Mouse (Mus musculus): ENCODE measurements around the gene Rfc1. TPM values are rescaled to one million over a fixed set of nuclear protein-coding genes. Genes with fewer than 3 reads are reported as not detected.

The Rfc1 gene
- total and polyA plus RNA-seq, 3 experiments = 50.2 to 2,723 (median 51.5) TPM

- H3K4me3 ChIP-seq (ENCODE audit: control insufficient read depth in 1 of 2, insufficient read depth in 1 of 2, low read depth in 2 of 2, low read length in 2 of 2) = no peak overlapping the region
- H3K36me3 ChIP-seq (ENCODE audit: control insufficient read depth in 1 of 2, insufficient read depth in 2 of 2, low read length in 2 of 2) = no peaks in the 10 kb centered on the region
- TF ChIP-seq TBP (IDR thresholded peaks at IDR 0.05; ENCODE audit: low read depth, low read length) = no peak
- TF ChIP-seq MEF2A (IDR thresholded peaks at IDR 0.05; ENCODE audit: extremely low read depth, insufficient replicate concordance, low read depth, low read length, poor library complexity, severe bottlenecking) = no peak
- no peak for TF ChIP-seq TCF12 (IDR thresholded peaks at IDR 0.05; ENCODE audit: low read depth, low read length)
- TF ChIP-seq MYB (IDR thresholded peaks at IDR 0.05; ENCODE audit: low read depth, low read length) = no peak
- no peak for TF ChIP-seq MXI1 (IDR thresholded peaks at IDR 0.05; ENCODE audit: low read depth, low read length)
- H3K27me3 ChIP-seq (ENCODE audit: control insufficient read depth in 1 of 2, insufficient read depth in 2 of 2, low read length in 2 of 2) = no peaks in the 10 kb centered on the region
- no peak overlapping the region for H3K9ac ChIP-seq (ENCODE audit: control insufficient read depth, low read depth, low read length, poor library complexity, severe bottlenecking)
- DNase-seq (ENCODE audit: low read depth, low spot score) = peak; percentile 22
- no peaks in the 10 kb centered on the region for H3K4me1 ChIP-seq (ENCODE audit: control insufficient read depth in 1 of 2, insufficient read depth in 2 of 2, low read length in 2 of 2)
- H3K9me3 ChIP-seq (replicated peaks; ENCODE audit: insufficient read depth, low read length) = no peaks in the 10 kb centered on the region
- H3K79me2 ChIP-seq (ENCODE audit: control insufficient read depth, insufficient read depth, low read length, poor library complexity) = no peaks in the 10 kb centered on the region
- no peak overlapping the region for H3K27ac ChIP-seq (ENCODE audit: control insufficient read depth, low read depth, low read length)
Observed at GRCm38 (mm10) chr5:65247296-65247695, 88.2 kb downstream of the Rfc1 start.

- Histone ChIP-seq H3K4me1 (ENCODE audit: control insufficient read depth in 1 of 2, insufficient read depth in 2 of 2, low read length in 2 of 2) (no peaks in the 10 kb centered on the region), H3K79me2 (ENCODE audit: control insufficient read depth, insufficient read depth, low read length, poor library complexity) (no peaks in the 10 kb centered on the region), H3K27ac (ENCODE audit: control insufficient read depth, low read depth, low read length) (no peak overlapping the region), H3K9ac (ENCODE audit: control insufficient read depth, low read depth, low read length, poor library complexity, severe bottlenecking) (no peak overlapping the region), H3K9me3 (replicated peaks; ENCODE audit: insufficient read depth, low read length) (no peaks in the 10 kb centered on the region), H3K36me3 (ENCODE audit: control insufficient read depth in 1 of 2, insufficient read depth in 2 of 2, low read length in 2 of 2) (no peaks in the 10 kb centered on the region), H3K4me3 (ENCODE audit: control insufficient read depth in 1 of 2, insufficient read depth in 1 of 2, low read depth in 2 of 2, low read length in 2 of 2) (no peak overlapping the region), H3K27me3 (ENCODE audit: control insufficient read depth in 1 of 2, insufficient read depth in 2 of 2, low read length in 2 of 2) (no peaks in the 10 kb centered on the region)
- peak; percentile 67 for DNase-seq (ENCODE audit: low read depth, low spot score)
- TF ChIP-seq CTCF (IDR thresholded peaks at IDR 0.05 in 2 of 3, conservative IDR thresholded peaks at IDR 0.05 in 1 of 3; ENCODE audit: control insufficient read depth in 1 of 3, insufficient read depth in 1 of 3, low read depth in 2 of 3, low read length in 3 of 3, poor library complexity in 1 of 3, severe bottlenecking in 1 of 3) (peak; percentile 49 to 57 (median 50); a peak in 5 of 6 replicates), ZC3H11A (IDR thresholded peaks at IDR 0.05; ENCODE audit: low read depth, low read length) (peak; percentile 36; the same call in 1 of the 2 replicates), HCFC1 (IDR thresholded peaks at IDR 0.05; ENCODE audit: low read depth, low read length) (no peak), RAD21 (IDR thresholded peaks at IDR 0.05; ENCODE audit: low read depth, low read length) (peak; percentile 50), SMC3 (IDR thresholded peaks at IDR 0.05; ENCODE audit: low read depth, low read length) (peak; percentile 48), ZMIZ1 (IDR thresholded peaks at IDR 0.05; ENCODE audit: low read depth, low read length) (no peak), MAFK (IDR thresholded peaks at IDR 0.05; ENCODE audit: borderline replicate concordance, low read depth, low read length) (no peak), USF1 (IDR thresholded peaks at IDR 0.05; ENCODE audit: low read depth, low read length) (no peak)
Observed at GRCm38 (mm10) chr5:65242740-65243139, 92.7 kb downstream of the Rfc1 start.

- Histone ChIP-seq H3K79me2 (ENCODE audit: control insufficient read depth, insufficient read depth, low read length, poor library complexity) (no peaks in the 10 kb centered on the region), H3K9ac (ENCODE audit: control insufficient read depth, low read depth, low read length, poor library complexity, severe bottlenecking) (no peak overlapping the region), H3K4me1 (ENCODE audit: control insufficient read depth in 1 of 2, insufficient read depth in 2 of 2, low read length in 2 of 2) (no peaks in the 10 kb centered on the region), H3K36me3 (ENCODE audit: control insufficient read depth in 1 of 2, insufficient read depth in 2 of 2, low read length in 2 of 2) (no peaks in the 10 kb centered on the region), H3K9me3 (replicated peaks; ENCODE audit: insufficient read depth, low read length) (no peaks in the 10 kb centered on the region), H3K27me3 (ENCODE audit: control insufficient read depth in 1 of 2, insufficient read depth in 2 of 2, low read length in 2 of 2) (no peaks in the 10 kb centered on the region; a peak in 1 of 4 replicates), H3K27ac (ENCODE audit: control insufficient read depth, low read depth, low read length) (no peak overlapping the region), H3K4me3 (ENCODE audit: control insufficient read depth in 1 of 2, insufficient read depth in 1 of 2, low read depth in 2 of 2, low read length in 2 of 2) (no peak overlapping the region)
- TF ChIP-seq MXI1 (IDR thresholded peaks at IDR 0.05; ENCODE audit: low read depth, low read length) = no peak
- TF ChIP-seq HCFC1 (IDR thresholded peaks at IDR 0.05; ENCODE audit: low read depth, low read length) = no peak
- no peak for TF ChIP-seq CHD1 (IDR thresholded peaks at IDR 0.05; ENCODE audit: low read depth, low read length)
- no peak for TF ChIP-seq POLR2A (IDR thresholded peaks at IDR 0.05; ENCODE audit: control insufficient read depth in 1 of 2, insufficient read depth in 1 of 2, low read depth in 1 of 2, low read length in 2 of 2, poor library complexity in 1 of 2)
- TF ChIP-seq MAFK (IDR thresholded peaks at IDR 0.05; ENCODE audit: borderline replicate concordance, low read depth, low read length) = no peak
- no peak for TF ChIP-seq POLR2AphosphoS2 (IDR thresholded peaks at IDR 0.05; ENCODE audit: low read length)
- no peak for TF ChIP-seq ZNF384 (IDR thresholded peaks at IDR 0.05; ENCODE audit: low read depth, low read length)
- TF ChIP-seq ZC3H11A (IDR thresholded peaks at IDR 0.05; ENCODE audit: low read depth, low read length) = no peak
- no peak for TF ChIP-seq TAL1 (IDR thresholded peaks at IDR 0.05; ENCODE audit: low read length)
- TF ChIP-seq EP300 (IDR thresholded peaks at IDR 0.05; ENCODE audit: low read depth in 1 of 2, low read length in 2 of 2) = no peak
- TF ChIP-seq MAZ (IDR thresholded peaks at IDR 0.05; ENCODE audit: low read depth, low read length) = no peak
- no peak for TF ChIP-seq RCOR1 (IDR thresholded peaks at IDR 0.05; ENCODE audit: low read depth, low read length)
- TF ChIP-seq USF2 (IDR thresholded peaks at IDR 0.05; ENCODE audit: borderline replicate concordance in 1 of 2, insufficient read depth in 1 of 2, low read depth in 1 of 2, low read length in 2 of 2) = no peak
- TF ChIP-seq RAD21 (IDR thresholded peaks at IDR 0.05; ENCODE audit: low read depth, low read length) = no peak
- no peak for TF ChIP-seq TBP (IDR thresholded peaks at IDR 0.05; ENCODE audit: low read depth, low read length)
- TF ChIP-seq ELF1 (IDR thresholded peaks at IDR 0.05; ENCODE audit: low read depth, low read length) = no peak
- no peak for TF ChIP-seq USF1 (IDR thresholded peaks at IDR 0.05; ENCODE audit: low read depth, low read length)
- no peak for TF ChIP-seq SMC3 (IDR thresholded peaks at IDR 0.05; ENCODE audit: low read depth, low read length)
- no peak for TF ChIP-seq SIN3A (IDR thresholded peaks at IDR 0.05; ENCODE audit: low read length)
- DNase-seq (ENCODE audit: low read depth, low spot score) = no peak
Observed at GRCm38 (mm10) chr5:65231289-65232003, 104.0 kb downstream of the Rfc1 start.
